Mouse (Mus musculus) ES-Bruce4 (cell line): ENCODE measurements around the gene Tssk2. TPM values are rescaled to one million over a fixed set of nuclear protein-coding genes. Genes with fewer than 3 reads are reported as not detected.
A peak's percentile ranks its signal among the peaks of the same experiment; 100 is the strongest.

ENCODE experiments used
- H3K27ac ChIP-seq: 2 replicates; pipeline ENCODE4 v1.5.1; 2012; ENCODE audit warnings: low read length, inconsistent platforms; ENCODE audit not compliant: insufficient read depth
- H3K27me3 ChIP-seq: 2 replicates; pipeline ENCODE4 v1.6.1; 2012; ENCODE audit warnings: mild to moderate bottlenecking, low read length, inconsistent platforms; ENCODE audit not compliant: control insufficient read depth, poor library complexity, insufficient read depth, severe bottlenecking
- H3K36me3 ChIP-seq: 2 replicates; pipeline ENCODE4 v1.6.1; 2012; ENCODE audit warnings: inconsistent platforms, mild to moderate bottlenecking, low read length, moderate library complexity; ENCODE audit not compliant: control insufficient read depth, poor library complexity, insufficient read depth, severe bottlenecking
- H3K4me1 ChIP-seq: one replicate; pipeline ENCODE4 v1.8.1; 2011; ENCODE audit warnings: low read length; ENCODE audit not compliant: control insufficient read depth, insufficient read depth
- H3K4me3 ChIP-seq: 2 replicates; pipeline ENCODE4 v1.5.1; 2011; ENCODE audit warnings: low read depth, mild to moderate bottlenecking, low read length
- H3K9ac ChIP-seq: 2 replicates; pipeline ENCODE4 v1.6.1; 2012; ENCODE audit warnings: low read depth, mild to moderate bottlenecking, inconsistent platforms; ENCODE audit not compliant: poor library complexity, severe bottlenecking
- H3K9me3 ChIP-seq: replicated peaks from 2 replicates; pipeline ENCODE4 v1.6.1; 2012; ENCODE audit warnings: mild to moderate bottlenecking, low read length, inconsistent platforms; ENCODE audit not compliant: control insufficient read depth, poor library complexity, insufficient read depth, severe bottlenecking
- CTCF ChIP-seq: IDR thresholded peaks from one replicate; pipeline ENCODE4 v1.8.1; 2011; ENCODE audit warnings: low read depth, low read length
- EP300 ChIP-seq: IDR thresholded peaks from 2 replicates; pipeline ENCODE4 v1.6.1; 2011; ENCODE audit warnings: low read depth, low read length; ENCODE audit not compliant: insufficient read depth
- POLR2A ChIP-seq: IDR thresholded peaks from one replicate; pipeline ENCODE4 v1.8.1; 2011; ENCODE audit warnings: low read length; ENCODE audit not compliant: insufficient read depth
- polyA plus RNA-seq: library from polyadenylated mRNA; stranded (reverse); fragments of >200 nt; gene quantifications from 2 replicates; pipeline ENCODE4 v1.2.4, GENCODE M21; 2011; ENCODE audit warnings: low read depth; ENCODE audit not compliant: missing spikeins, insufficient read depth, insufficient read length

The Tssk2 gene
- polyA plus RNA-seq, 1 experiment: not detected

GRCm38 (mm10) chr16:17857157-17857556 is 41.3 kb upstream of the Tssk2 start:
- Histone ChIP-seq H3K27me3 (no peaks in the 10 kb centered on the region), H3K4me1 (no peaks in the 10 kb centered on the region), H3K9ac (no peak overlapping the region), H3K4me3 (no peak overlapping the region), H3K36me3 (peaks cover 24% of the 10 kb centered on the region), H3K9me3 (no peaks in the 10 kb centered on the region), H3K27ac (no peak overlapping the region)
- TF ChIP-seq EP300: no peak
- TF ChIP-seq POLR2A: no peak
- no peak for TF ChIP-seq CTCF

- no peak overlapping the region for H3K9ac ChIP-seq
- H3K4me1 ChIP-seq: no peaks in the 10 kb centered on the region
- no peaks in the 10 kb centered on the region for H3K9me3 ChIP-seq
- TF ChIP-seq CTCF (peak; percentile 56), POLR2A (no peak)
- no peak overlapping the region for H3K4me3 ChIP-seq
- no peak overlapping the region for H3K27ac ChIP-seq
- no peaks in the 10 kb centered on the region for H3K27me3 ChIP-seq
- peaks cover 24% of the 10 kb centered on the region for H3K36me3 ChIP-seq
These were observed 39.8 kb upstream of the Tssk2 start for GRCm38 (mm10) chr16:17858592-17858991.

- no peak for TF ChIP-seq CTCF
- no peak for TF ChIP-seq EP300
- no peak for TF ChIP-seq POLR2A
- Histone ChIP-seq H3K4me3 (no peak overlapping the region), H3K9me3 (no peaks in the 10 kb centered on the region), H3K4me1 (no peaks in the 10 kb centered on the region), H3K27me3 (no peaks in the 10 kb centered on the region), H3K27ac (no peak overlapping the region), H3K9ac (no peak overlapping the region), H3K36me3 (no peaks in the 10 kb centered on the region; the same call in 1 of the 2 replicates)
These were observed 33.1 kb upstream of the Tssk2 start for GRCm38 (mm10) chr16:17865293-17865692.

- Histone ChIP-seq H3K9me3 (no peaks in the 10 kb centered on the region), H3K9ac (no peak overlapping the region), H3K4me3 (no peak overlapping the region), H3K27me3 (no peaks in the 10 kb centered on the region), H3K36me3 (no peaks in the 10 kb centered on the region; the same call in 1 of the 2 replicates), H3K27ac (no peak overlapping the region), H3K4me1 (no peaks in the 10 kb centered on the region)
- TF ChIP-seq POLR2A (no peak), CTCF (no peak), EP300 (no peak)
These were observed 32.7 kb upstream of the Tssk2 start for GRCm38 (mm10) chr16:17865770-17866169.

GRCm38 (mm10) chr16:17871248-17871647 is 27.2 kb upstream of the Tssk2 start:
- Histone ChIP-seq H3K27ac (no peak overlapping the region), H3K4me1 (no peaks in the 10 kb centered on the region), H3K9me3 (no peaks in the 10 kb centered on the region), H3K27me3 (no peaks in the 10 kb centered on the region), H3K36me3 (peaks cover 5% of the 10 kb centered on the region; the same call in 1 of the 2 replicates), H3K9ac (no peak overlapping the region), H3K4me3 (no peak overlapping the region)
- TF ChIP-seq EP300: no peak
- TF ChIP-seq POLR2A: no peak
- no peak for TF ChIP-seq CTCF

GRCm38 (mm10) chr16:17872995-17873394 is 25.4 kb upstream of the Tssk2 start:
- no peaks in the 10 kb centered on the region for H3K4me1 ChIP-seq
- H3K4me3 ChIP-seq: no peak overlapping the region
- no peaks in the 10 kb centered on the region for H3K27me3 ChIP-seq
- H3K27ac ChIP-seq: no peak overlapping the region
- peaks cover 5% of the 10 kb centered on the region; the same call in 1 of the 2 replicates for H3K36me3 ChIP-seq
- no peak overlapping the region for H3K9ac ChIP-seq
- TF ChIP-seq POLR2A (no peak), CTCF (no peak), EP300 (no peak)
- no peaks in the 10 kb centered on the region for H3K9me3 ChIP-seq
